Mouse (Mus musculus) kidney, adult 2 months (tissue): ENCODE results near the gene Wars.

Experiments
- CTCF ChIP-seq: fragments of 200-500 bp; conservative IDR thresholded peaks from 2 replicates; pipeline ENCODE4 v1.5.1; 2011; ENCODE audit warnings: low read depth, mild to moderate bottlenecking, control low read depth, low read length, moderate library complexity, mixed read lengths; ENCODE audit not compliant: insufficient read depth, insufficient read length
- POLR2A ChIP-seq: fragments of 200-500 bp; IDR thresholded peaks from one replicate; pipeline ENCODE4 v1.6.1; 2011; ENCODE audit warnings: low read depth, low read length, control low read depth

GRCm38 (mm10) chr12:108827641-108828040, 66.3 kb downstream of the Wars start:
- TF ChIP-seq CTCF (no peak), POLR2A (no peak)
